Mouse (Mus musculus): ENCODE data around the gene Mrpl43.

Gene Mrpl43

DNA sequence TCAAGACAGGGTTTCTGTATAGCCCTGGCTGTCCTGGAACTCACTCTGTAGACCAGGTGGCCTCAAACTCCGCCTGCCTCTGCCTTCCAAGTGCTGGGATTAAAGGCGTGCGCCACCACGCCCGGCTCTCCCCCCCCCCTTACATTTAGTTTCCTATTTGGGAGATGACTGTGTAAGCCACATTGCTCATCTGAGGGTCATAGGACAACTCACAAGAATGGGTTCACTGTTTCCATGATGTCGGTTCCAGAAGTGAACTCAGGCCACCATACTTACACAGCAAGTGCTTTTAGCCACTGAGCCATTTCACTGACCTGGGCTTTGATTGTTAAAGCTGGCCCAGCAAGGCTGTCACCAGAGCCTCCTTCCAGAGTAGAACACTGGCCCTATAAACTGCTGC lies 29.1 kb downstream of the Mrpl43 start:
- no peak for DNase-seq (ENCODE audit: low spot score in 2 of 2)

DNA sequence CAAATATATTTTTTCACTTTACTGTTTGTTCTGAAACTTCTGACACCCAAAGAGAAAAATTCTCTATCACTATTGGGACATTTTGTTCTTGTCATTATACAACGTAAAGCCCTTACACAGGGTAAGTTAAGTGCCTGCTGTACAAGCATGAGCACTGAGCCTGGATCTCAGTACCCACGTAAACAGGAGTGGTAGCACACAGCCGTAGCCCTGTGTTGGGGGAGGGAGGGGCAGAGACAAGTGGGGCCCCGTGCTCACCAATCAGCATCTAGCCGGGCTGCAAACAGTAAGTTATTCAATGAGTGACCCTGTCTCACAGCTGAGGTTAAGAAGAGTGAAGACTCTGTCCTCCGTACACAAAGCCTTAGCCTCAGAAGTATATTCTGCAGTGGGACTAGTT lies 29.6 kb downstream of the Mrpl43 start:
- DNase-seq (ENCODE audit: low spot score in 2 of 2) = no peak

DNA sequence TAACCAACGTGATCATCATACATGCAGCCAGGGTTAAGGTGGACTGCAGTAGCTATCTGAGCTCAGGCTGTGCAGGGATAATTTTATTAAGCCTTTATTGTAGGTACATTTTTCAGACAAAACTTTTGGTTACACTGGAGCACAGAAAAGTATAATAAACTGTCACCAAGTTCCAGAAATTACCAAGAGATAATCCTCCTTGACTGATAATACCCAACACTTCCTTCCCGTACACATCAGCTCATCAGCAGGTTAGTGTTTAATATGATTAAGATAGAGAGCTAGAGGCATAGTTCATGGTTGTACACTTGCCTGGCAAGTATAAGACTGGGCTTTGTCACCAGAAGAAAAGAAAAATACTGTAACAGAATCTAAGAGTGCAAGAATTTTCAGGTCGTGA lies 37.9 kb downstream of the Mrpl43 start:
- DNase-seq (ENCODE audit: low spot score in 2 of 2) = no peak

DNA sequence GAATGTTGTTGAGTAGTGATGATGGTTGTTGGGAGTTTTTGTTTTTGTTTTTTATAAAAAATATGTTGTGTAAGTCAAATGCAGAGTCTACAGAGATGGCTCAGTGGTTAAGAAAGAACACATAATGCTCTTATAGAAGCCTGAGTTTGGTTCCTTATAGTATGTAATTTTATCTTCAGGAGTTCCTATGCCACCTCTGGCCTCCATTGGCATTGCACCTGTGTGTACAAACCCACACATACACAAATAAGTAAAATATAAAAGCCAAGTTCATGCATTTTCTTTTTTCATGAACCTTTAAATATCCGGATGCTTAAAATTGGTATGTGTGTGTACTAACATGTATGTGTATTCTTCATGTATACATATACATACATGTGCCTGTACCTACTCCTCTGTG lies 40.3 kb downstream of the Mrpl43 start:
- DNase-seq (ENCODE audit: low spot score in 2 of 2) = no peak

DNA sequence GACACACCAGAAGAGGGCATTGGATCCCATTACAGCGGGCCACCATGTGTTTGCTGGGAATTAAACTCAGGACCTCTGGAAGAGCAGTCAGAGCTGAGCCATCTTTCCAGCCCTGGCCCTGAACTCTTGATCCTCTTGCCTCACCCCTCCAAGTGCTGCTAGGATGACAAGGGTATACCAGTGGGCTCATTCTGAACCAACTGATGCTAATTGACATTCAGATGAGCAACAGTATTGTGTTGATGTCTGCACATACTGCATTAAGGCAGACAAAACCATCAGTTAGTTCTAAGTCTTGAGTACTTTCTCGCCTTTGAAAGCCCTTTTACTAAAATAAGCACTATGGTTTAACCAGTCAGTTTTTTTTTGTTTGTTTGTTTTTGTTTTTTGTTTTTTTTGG lies 46.6 kb downstream of the Mrpl43 start:
- DNase-seq (ENCODE audit: low spot score in 2 of 2) = no peak

Data from right cerebral cortex, postnatal 36 days (tissue).